ENCODE assay signal across 12 mouse cellular contexts in genomic region chr6:105742026-105742425, GRCm38 (mm10).
DNase-seq lines count a peak whose midpoint lies in the region; ATAC-seq and TF ChIP-seq lines count a peak whose summit lies in the region.
"Had no signal": no experiment of that assay in that cellular context is flagged by ENCODE, and none has a peak within 500 bp of the region (broad histone marks: within the 10 kb centered on the region; RNA-seq: fewer than 3 reads in every experiment).

No protein-coding gene starts in this region.

- DNase-seq in frontal cortex, postnatal 14 days (ENCODE audit: low spot score in 2 of 2): no peak
- no peak for DNase-seq in lung, postnatal 0 days (ENCODE audit: low spot score)
- no peak for DNase-seq in lung, adult 2 months
- peak; percentile 54 for DNase-seq in brain, embryonic 14.5 days (ENCODE audit: low read depth)
- DNase-seq in mesoderm, embryonic 11.5 days (ENCODE audit: low read depth, low spot score): peak; percentile 12
- DNase-seq in heart, postnatal 25 days (ENCODE audit: low spot score): no peak
- no peak for DNase-seq in right cerebral cortex, adult 18-20 months
- DNase-seq: liver, embryonic 13.5 days had no signal

- 27% methylated on average over 6 of the region's 6 CpGs for WGBS in lung, postnatal 0 days
- whole genome bisulfite sequencing in lung, adult 2 months: 32% methylated on average over 6 of the region's 6 CpGs

- no peak overlapping the region for H3K27ac ChIP-seq in lung, postnatal 0 days (ENCODE audit: low read length)
- H3K27ac ChIP-seq: embryonic facial prominence, embryonic 15.5 days; liver, embryonic 13.5 days; neural tube, embryonic 13.5 days had no signal

- TF ChIP-seq CTCF in lung, postnatal 0 days (IDR thresholded peaks at IDR 0.05): peak; percentile 35
- no peak for TF ChIP-seq CTCF in lung, adult 2 months (IDR thresholded peaks at IDR 0.05; ENCODE audit: insufficient read depth, low read length)
- peak; percentile 54; the same call in 1 of the 2 replicates for TF ChIP-seq CTCF in brain, embryonic 14.5 days (IDR thresholded peaks at IDR 0.05; ENCODE audit: borderline replicate concordance, extremely low read depth, insufficient read depth, insufficient read length)

- no peaks in the 10 kb centered on the region for H3K27me3 ChIP-seq in lung, postnatal 0 days (replicated peaks; ENCODE audit: insufficient read depth, low read length)
- H3K27me3 ChIP-seq: embryonic facial prominence, embryonic 15.5 days; liver, embryonic 13.5 days; neural tube, embryonic 13.5 days had no signal

- no peaks in the 10 kb centered on the region for H3K4me1 ChIP-seq in lung, postnatal 0 days (ENCODE audit: insufficient read depth, low read depth, low read length)
- no peaks in the 10 kb centered on the region for H3K4me1 ChIP-seq in lung, adult 2 months (ENCODE audit: control insufficient read depth, insufficient read depth, low read length)
- H3K4me1 ChIP-seq: embryonic facial prominence, embryonic 15.5 days; liver, embryonic 13.5 days; neural tube, embryonic 13.5 days had no signal

- H3K4me2 ChIP-seq in lung, postnatal 0 days (replicated peaks; ENCODE audit: low read depth, low read length): no peak overlapping the region
- H3K4me2 ChIP-seq: embryonic facial prominence, embryonic 15.5 days; liver, embryonic 13.5 days; neural tube, embryonic 13.5 days had no signal

- no peak for TF ChIP-seq POLR2A in lung, adult 2 months (IDR thresholded peaks at IDR 0.05; ENCODE audit: borderline replicate concordance, extremely low read depth, low read depth, low read length)
- no peak for TF ChIP-seq POLR2A in brain, embryonic 14.5 days (IDR thresholded peaks at IDR 0.05; ENCODE audit: borderline replicate concordance, extremely low read depth, insufficient read depth, insufficient read length, poor library complexity, severe bottlenecking)

- H3K9me3 ChIP-seq in lung, postnatal 0 days (ENCODE audit: low read length): no peaks in the 10 kb centered on the region
- H3K9me3 ChIP-seq: embryonic facial prominence, embryonic 15.5 days; liver, embryonic 13.5 days; neural tube, embryonic 13.5 days had no signal

- intact Hi-C loops in heart, postnatal 25 days (cut with DNase I): no loop called here

- no peak for TF ChIP-seq EP300 in lung, postnatal 0 days (IDR thresholded peaks at IDR 0.05)

- no peaks in the 10 kb centered on the region for H3K36me3 ChIP-seq in lung, postnatal 0 days (ENCODE audit: insufficient read depth, low read length)
- H3K36me3 ChIP-seq: embryonic facial prominence, embryonic 15.5 days; G1E; liver, embryonic 13.5 days; neural tube, embryonic 13.5 days had no signal

- H3K4me3 ChIP-seq in lung, postnatal 0 days (ENCODE audit: low read depth, low read length): no peak overlapping the region
- H3K4me3 ChIP-seq in lung, adult 2 months (replicated peaks; ENCODE audit: extremely low read depth, low read depth, low read length): no peak overlapping the region
- H3K4me3 ChIP-seq: embryonic facial prominence, embryonic 15.5 days; liver, embryonic 13.5 days; neural tube, embryonic 13.5 days had no signal

- no peak overlapping the region for H3K9ac ChIP-seq in lung, postnatal 0 days (replicated peaks; ENCODE audit: low read depth)
- H3K9ac ChIP-seq: embryonic facial prominence, embryonic 15.5 days; liver, embryonic 13.5 days; neural tube, embryonic 13.5 days had no signal

- peak; percentile 34; the same call in 1 of the 2 replicates for ATAC-seq in frontal cortex, adult (ENCODE audit: low TSS enrichment)
- no peak for ATAC-seq in lung, postnatal 0 days

Comparison
In these comparisons a context has a peak if more than half of its experiments do, and no peak if none do; other contexts are left out.
1. DNase-seq: peak in brain, embryonic 14.5 days (single experiment) and mesoderm, embryonic 11.5 days (single experiment); none in frontal cortex, postnatal 14 days (0 of 2), lung, postnatal 0 days (single experiment), lung, adult 2 months (single experiment), heart, postnatal 25 days (single experiment) and right cerebral cortex, adult 18-20 months (single experiment).